ENCODE assay signal across 11 mouse cellular contexts in the genomic region with DNA sequence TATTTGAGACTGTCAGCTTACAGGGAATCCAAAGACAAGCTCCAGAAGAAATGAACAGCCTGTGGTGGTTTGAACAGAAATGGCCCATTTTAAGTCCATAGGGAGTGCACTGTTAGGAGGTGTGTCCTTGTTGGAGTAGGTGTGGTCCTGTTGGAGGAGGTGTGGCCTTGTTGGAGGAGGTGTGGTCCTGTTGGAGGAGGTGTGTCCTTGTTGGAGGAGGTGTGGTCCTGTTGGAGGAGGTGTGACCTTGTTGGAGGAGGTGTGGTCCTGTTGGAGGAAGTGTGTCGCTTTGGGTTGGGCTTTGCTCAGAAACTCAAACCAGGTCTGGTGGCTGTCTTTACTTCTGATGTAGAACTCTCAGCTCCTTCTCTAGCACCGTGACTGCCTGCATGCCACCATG. TPM values are rescaled to one million over a fixed set of nuclear protein-coding genes. Genes with fewer than 3 reads are reported as not detected.
DNase-seq lines count a peak whose midpoint lies in the region; ATAC-seq and TF ChIP-seq lines count a peak whose summit lies in the region.
"Had no signal": no experiment of that assay in that cellular context is flagged by ENCODE, and none has a peak within 500 bp of the region (broad histone marks: within the 10 kb centered on the region; RNA-seq: fewer than 3 reads in every experiment).

No protein-coding gene starts in this region.

- H3K4me1 ChIP-seq in thymus, adult 2 months (replicated peaks; ENCODE audit: control insufficient read depth, insufficient read depth, low read length) = no peaks in the 10 kb centered on the region; the same call in 1 of the 2 replicates
- H3K4me1 ChIP-seq in intestine, embryonic 15.5 days (replicated peaks) = peaks cover 4% of the 10 kb centered on the region; the same call in 1 of the 2 replicates
- H3K4me1 ChIP-seq in hindbrain, embryonic 16.5 days (ENCODE audit: control insufficient read depth, insufficient read depth, low read depth, low read length) = peaks cover 4% of the 10 kb centered on the region
- H3K4me1 ChIP-seq in forebrain, postnatal 0 days (ENCODE audit: insufficient read depth) = no peaks in the 10 kb centered on the region

- TF ChIP-seq POLR2A in thymus, adult 2 months (IDR thresholded peaks at IDR 0.05; ENCODE audit: control insufficient read depth, extremely low read depth, insufficient read depth, low read length, poor library complexity) = no peak

- TF ChIP-seq CTCF in thymus, adult 2 months (IDR thresholded peaks at IDR 0.05; ENCODE audit: borderline replicate concordance, control insufficient read depth, extremely low read depth, insufficient read depth, low read length, poor library complexity) = no peak
- TF ChIP-seq CTCF in forebrain, postnatal 0 days (IDR thresholded peaks at IDR 0.05; ENCODE audit: low read depth) = no peak

- H3K27ac ChIP-seq in thymus, adult 2 months (ENCODE audit: control insufficient read depth, insufficient read depth, low read length) = no peak overlapping the region
- no peak overlapping the region for H3K27ac ChIP-seq in intestine, embryonic 15.5 days
- H3K27ac ChIP-seq in hindbrain, embryonic 16.5 days (ENCODE audit: low read depth, low read length) = no peak overlapping the region
- H3K27ac ChIP-seq in forebrain, postnatal 0 days (ENCODE audit: low read depth, low read length) = no peak overlapping the region

- H3K9me3 ChIP-seq in intestine, embryonic 15.5 days = no peaks in the 10 kb centered on the region
- H3K9me3 ChIP-seq in hindbrain, embryonic 16.5 days (ENCODE audit: control insufficient read depth, low read length) = no peaks in the 10 kb centered on the region
- H3K9me3 ChIP-seq in forebrain, postnatal 0 days (ENCODE audit: low read length) = no peaks in the 10 kb centered on the region

- no peak overlapping the region for H3K4me3 ChIP-seq in thymus, adult 2 months (ENCODE audit: control insufficient read depth, insufficient read depth, low read length)
- H3K4me3 ChIP-seq in intestine, embryonic 15.5 days (replicated peaks) = no peak overlapping the region
- H3K4me3 ChIP-seq in hindbrain, embryonic 16.5 days (ENCODE audit: low read length) = no peak overlapping the region
- no peak overlapping the region for H3K4me3 ChIP-seq in forebrain, postnatal 0 days (ENCODE audit: low read depth, low read length)

- no peaks in the 10 kb centered on the region for H3K36me3 ChIP-seq in thymus, adult 2 months (ENCODE audit: control insufficient read depth, insufficient read depth, low read length)
- H3K36me3 ChIP-seq in intestine, embryonic 15.5 days = no peaks in the 10 kb centered on the region
- H3K36me3 ChIP-seq in hindbrain, embryonic 16.5 days (ENCODE audit: control insufficient read depth, insufficient read depth, low read length) = no peaks in the 10 kb centered on the region
- no peaks in the 10 kb centered on the region for H3K36me3 ChIP-seq in forebrain, postnatal 0 days (ENCODE audit: insufficient read depth)

- no peaks in the 10 kb centered on the region for H3K27me3 ChIP-seq in thymus, adult 2 months (ENCODE audit: control insufficient read depth, insufficient read depth, low read length)
- no peaks in the 10 kb centered on the region for H3K27me3 ChIP-seq in intestine, embryonic 15.5 days (replicated peaks)
- no peaks in the 10 kb centered on the region; the same call in 1 of the 2 replicates for H3K27me3 ChIP-seq in hindbrain, embryonic 16.5 days (replicated peaks; ENCODE audit: control insufficient read depth, insufficient read depth, low read length)
- H3K27me3 ChIP-seq in forebrain, postnatal 0 days (ENCODE audit: insufficient read depth, low read length) = no peaks in the 10 kb centered on the region

- peak; percentile 13 for DNase-seq in thymus, postnatal 0 days (ENCODE audit: low spot score)
- no peak for DNase-seq in thymus, adult 2 months
- DNase-seq in naive thymus-derived CD4-positive, alpha-beta T cell, adult 2 months (ENCODE audit: low read depth) = peak; percentile 54
- no peak for DNase-seq in testis, postnatal 10 days (ENCODE audit: low spot score)
- DNase-seq in forebrain, postnatal 0 days = no peak
- DNase-seq: adrenal gland, postnatal 14 days; cerebellum, postnatal 10 days; heart, adult 11 months had no signal

- ATAC-seq in intestine, embryonic 15.5 days = peak; percentile 76
- ATAC-seq in inflammation-experienced regulatory T-cells, adult 6 months = no peak
- no peak for ATAC-seq in hindbrain, embryonic 16.5 days
- no peak for ATAC-seq in forebrain, postnatal 0 days

- no peak overlapping the region for H3K4me2 ChIP-seq in intestine, embryonic 15.5 days (replicated peaks)
- H3K4me2 ChIP-seq in hindbrain, embryonic 16.5 days (ENCODE audit: low read length) = no peak overlapping the region
- no peak overlapping the region for H3K4me2 ChIP-seq in forebrain, postnatal 0 days (ENCODE audit: low read depth)

- H3K9ac ChIP-seq in intestine, embryonic 15.5 days = no peak overlapping the region
- H3K9ac ChIP-seq in hindbrain, embryonic 16.5 days (ENCODE audit: low read depth, low read length) = no peak overlapping the region
- H3K9ac ChIP-seq in forebrain, postnatal 0 days = no peak overlapping the region

- 14% methylated on average over 2 of the region's 2 CpGs for WGBS in thymus, adult 2 months
- 27% methylated on average over 2 of the region's 2 CpGs for whole genome bisulfite sequencing in intestine, embryonic 15.5 days
- 43% methylated on average over 2 of the region's 2 CpGs for WGBS in hindbrain, embryonic 16.5 days
- WGBS in forebrain, postnatal 0 days = 49% methylated on average over 2 of the region's 2 CpGs

RNA-seq across cellular contexts. Expression of a gene that starts 48.6 kb away (rescaled TPM):
- polyA plus RNA-seq in thymus, postnatal 0 days (2015; fragmentation: Nextera tagmentation; extraction: Ambion mirVana) = 50.7 and 54.9 TPM in 2 replicates
- polyA plus RNA-seq in thymus, adult 2 months (2012; rRNA removed) = 43.6 and 50.7 TPM in 2 replicates
- polyA plus RNA-seq in intestine, embryonic 15.5 days (2015; fragmentation: Nextera tagmentation; extraction: Ambion mirVana) = 19.3 and 20.6 TPM in 2 replicates
- 10 to 100 TPM; 33.3 to 66.4 (median 57.1) TPM for polyA plus RNA-seq in inflammation-experienced regulatory T-cells, adult 6 months (2017; shearing (Covaris generic))
- polyA plus RNA-seq in hindbrain, embryonic 16.5 days (2015; fragmentation: Nextera tagmentation; extraction: Ambion mirVana) = 69.2 and 80.6 TPM in 2 replicates
- 57.6 and 60.9 TPM in 2 replicates for total RNA-seq in forebrain, postnatal 0 days (2014; rRNA removed)
- polyA plus RNA-seq in forebrain, postnatal 0 days (2015; fragmentation: Nextera tagmentation; extraction: Ambion mirVana) = 38.4 and 45.8 TPM in 2 replicates

Comparison
In these comparisons a context has a peak if more than half of its experiments do, and no peak if none do; other contexts are left out.
1. DNase-seq: peak in thymus, postnatal 0 days (single experiment) and naive thymus-derived CD4-positive, alpha-beta T cell, adult 2 months (single experiment); none in thymus, adult 2 months (single experiment), testis, postnatal 10 days (single experiment) and forebrain, postnatal 0 days (single experiment).